Mouse (Mus musculus) heart, adult 2 months (tissue): ENCODE measurements around the gene Fn3k.

ENCODE experiments used
- CTCF ChIP-seq: fragments of 200-600 bp; IDR thresholded peaks from 2 replicates; pipeline ENCODE4 v1.8.1; 2022; ENCODE audit warnings: antibody characterized with exemption, mild to moderate bottlenecking, moderate library complexity
- EP300 ChIP-seq: fragments of 200-500 bp; IDR thresholded peaks from 2 replicates; pipeline ENCODE4 v1.6.1; 2011; ENCODE audit warnings: low read depth, low read length, control low read depth; ENCODE audit not compliant: insufficient read depth
- POLR2A ChIP-seq: fragments of 200-500 bp; IDR thresholded peaks from 2 replicates; pipeline ENCODE4 v1.6.1; 2011; ENCODE audit warnings: mild to moderate bottlenecking, low read depth, low read length, control low read depth; ENCODE audit not compliant: insufficient read depth

- TF ChIP-seq POLR2A = no peak
- no peak for TF ChIP-seq CTCF
- no peak for TF ChIP-seq EP300
Measured at GRCm38 (mm10) chr11:121421553-121422173, 13.1 kb upstream of the Fn3k start.
